Mouse (Mus musculus) erythroid progenitor cell, adult 5-6 weeks (primary cell): ENCODE results near the gene Zdhhc8. TPM values are rescaled to one million over a fixed set of nuclear protein-coding genes. Genes with fewer than 3 reads are reported as not detected.

ENCODE experiments used
- total RNA-seq, 2 experiments: library from RNA; stranded (forward) in 1 of 2; stranded (reverse) in 1 of 2; fragments of 150-400 nt in 1 of 2; fragments of 186-747, 209-891 nt in 1 of 2; gene quantifications; 2 replicates each; pipeline versions ENCODE4 v1.2.3 to v1.2.4; 2015 to 2017; ENCODE audit warnings: low replicate concordance in 2 of 2

Gene Zdhhc8
- total RNA-seq, 2 experiments from 2014 or later, result not detected

Other genes with a start within 250 kb of the Zdhhc8 start
- gene Dgcr6, start 182.3 kb downstream of the Zdhhc8 start, total RNA-seq (2015; ENCODE audit: low replicate concordance), result 8.4 TPM in 1 of 2 replicates, not detected in the other
- 2.1 TPM in 1 of 2 replicates, not detected in the other for gene Dgcr6, start 182.3 kb downstream of the Zdhhc8 start, total RNA-seq (2017; ENCODE audit: low replicate concordance)
- gene Prodh, start 144.9 kb downstream of the Zdhhc8 start, total RNA-seq (2015; ENCODE audit: low replicate concordance), result not detected in 2 replicates
- 3.4 and 5.0 TPM in 2 replicates for gene Prodh, start 144.9 kb downstream of the Zdhhc8 start, total RNA-seq (2017; ENCODE audit: low replicate concordance)
- 1.4 TPM in 1 of 2 replicates, not detected in the other for gene Rtn4r, start 107.5 kb downstream of the Zdhhc8 start, total RNA-seq (2015; ENCODE audit: low replicate concordance)
- 1.6 TPM in 1 of 2 replicates, not detected in the other for gene Rtn4r, start 107.5 kb downstream of the Zdhhc8 start, total RNA-seq (2017; ENCODE audit: low replicate concordance)
- not detected in 2 replicates for gene Ccdc188, start 17.3 kb downstream of the Zdhhc8 start, total RNA-seq (2015; ENCODE audit: low replicate concordance)
- not detected in 2 replicates for gene Ccdc188, start 17.3 kb downstream of the Zdhhc8 start, total RNA-seq (2017; ENCODE audit: low replicate concordance)
- 51.2 and 52.4 TPM in 2 replicates for gene Trmt2a, start 13.5 kb upstream of the Zdhhc8 start, total RNA-seq (2015; ENCODE audit: low replicate concordance)
- 20.2 and 30.0 TPM in 2 replicates for gene Trmt2a, start 13.5 kb upstream of the Zdhhc8 start, total RNA-seq (2017; ENCODE audit: low replicate concordance)
- 144 and 145 TPM in 2 replicates for gene Ranbp1, start 13.6 kb upstream of the Zdhhc8 start, total RNA-seq (2015; ENCODE audit: low replicate concordance)
- gene Ranbp1, start 13.6 kb upstream of the Zdhhc8 start, total RNA-seq (2017; ENCODE audit: low replicate concordance), result 76.8 and 133 TPM in 2 replicates
- gene Gm49776, start 23.2 kb upstream of the Zdhhc8 start, total RNA-seq (2015; ENCODE audit: low replicate concordance), result not detected in 2 replicates
- gene Gm49776, start 23.2 kb upstream of the Zdhhc8 start, total RNA-seq (2017; ENCODE audit: low replicate concordance), result 4.1 TPM in 1 of 2 replicates, not detected in the other
- gene Dgcr8, start 54.1 kb upstream of the Zdhhc8 start, total RNA-seq (2015; ENCODE audit: low replicate concordance), result 121 and 133 TPM in 2 replicates
- gene Dgcr8, start 54.1 kb upstream of the Zdhhc8 start, total RNA-seq (2017; ENCODE audit: low replicate concordance), result 138 and 218 TPM in 2 replicates
- gene Tango2, start 113.0 kb upstream of the Zdhhc8 start, total RNA-seq (2015; ENCODE audit: low replicate concordance), result 61.3 and 62.5 TPM in 2 replicates
- 47.2 and 51.9 TPM in 2 replicates for gene Tango2, start 113.0 kb upstream of the Zdhhc8 start, total RNA-seq (2017; ENCODE audit: low replicate concordance)
- 3.2 and 8.8 TPM in 2 replicates for gene Arvcf, start 113.0 kb upstream of the Zdhhc8 start, total RNA-seq (2015; ENCODE audit: low replicate concordance)
- gene Arvcf, start 113.0 kb upstream of the Zdhhc8 start, total RNA-seq (2017; ENCODE audit: low replicate concordance), result 6.2 and 22.0 TPM in 2 replicates
- 117 and 217 TPM in 2 replicates for gene Txnrd2, start 191.2 kb upstream of the Zdhhc8 start, total RNA-seq (2015; ENCODE audit: low replicate concordance)
- gene Txnrd2, start 191.2 kb upstream of the Zdhhc8 start, total RNA-seq (2017; ENCODE audit: low replicate concordance), result 138 and 221 TPM in 2 replicates
- gene Comt, start 191.7 kb upstream of the Zdhhc8 start, total RNA-seq (2015; ENCODE audit: low replicate concordance), result 129 and 131 TPM in 2 replicates
- 66.4 and 67.4 TPM in 2 replicates for gene Comt, start 191.7 kb upstream of the Zdhhc8 start, total RNA-seq (2017; ENCODE audit: low replicate concordance)